Mouse (Mus musculus) bone marrow macrophage, adult 2 months (primary cell): Measurements from ENCODE around the gene Btbd9.

Experiments
- CTCF ChIP-seq: IDR thresholded peaks from 2 replicates; pipeline ENCODE4 v1.5.1; 2012; ENCODE audit warnings: low read depth, mild to moderate bottlenecking, low read length, moderate library complexity
- POLR2A ChIP-seq: IDR thresholded peaks from 2 replicates; pipeline ENCODE4 v1.6.1; 2012; ENCODE audit warnings: mild to moderate bottlenecking, low read depth, low read length, borderline replicate concordance

- TF ChIP-seq CTCF: no peak
- TF ChIP-seq POLR2A: no peak
These were observed 60.9 kb downstream of the Btbd9 start for GRCm38 (mm10) chr17:30515401-30515800.
